Mouse (Mus musculus): ENCODE results near the gene 1700012B09Rik. TPM values are rescaled to one million over a fixed set of nuclear protein-coding genes. Genes with fewer than 3 reads are reported as not detected.

The 1700012B09Rik gene
- polyA plus RNA-seq, 1 experiment from 2014 or later: not detected

DNA sequence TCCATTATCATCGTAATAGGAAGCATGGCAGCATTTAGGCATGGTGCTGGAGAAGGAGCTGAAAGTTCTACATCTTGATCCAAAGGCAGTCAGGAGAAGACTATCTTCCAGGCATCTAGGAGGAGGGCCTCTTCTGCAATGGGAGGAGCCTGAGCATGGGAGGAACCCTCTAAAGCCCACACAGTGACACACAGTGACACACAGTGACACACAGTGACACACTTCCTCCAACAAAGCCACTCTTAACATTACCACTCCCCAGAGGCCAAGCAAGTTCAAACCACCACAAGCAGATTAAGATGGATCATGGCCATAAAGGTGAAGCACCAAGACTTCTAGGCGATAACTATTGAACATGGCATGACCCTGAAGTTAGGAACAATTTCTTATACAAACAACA, 1.2 kb upstream of the 1700012B09Rik start:
- Histone ChIP-seq H3K9ac (ENCODE audit: low read depth, low read length) (no peak overlapping the region), H3K27ac (ENCODE audit: low read depth, low read length) (no peak overlapping the region), H3K4me2 (replicated peaks; ENCODE audit: low read depth, low read length) (no peak overlapping the region), H3K36me3 (ENCODE audit: control insufficient read depth, insufficient read depth, low read length) (no peaks in the 10 kb centered on the region), H3K27me3 (ENCODE audit: control insufficient read depth, insufficient read depth, low read length) (0 out of 2 replicates have a peak, but pooled peaks cover 3% of the 10 kb centered on the region), H3K4me3 (ENCODE audit: low read length) (no peak overlapping the region), H3K9me3 (ENCODE audit: control insufficient read depth, low read length) (no peaks in the 10 kb centered on the region), H3K4me1 (ENCODE audit: control insufficient read depth, insufficient read depth, low read length) (0 out of 2 replicates have a peak, but pooled peaks cover 3% of the 10 kb centered on the region)
- WGBS: 89% methylated on average over 2 of the region's 2 CpGs
- no peak for ATAC-seq (ENCODE audit: low FRiP score, low TSS enrichment)

DNA sequence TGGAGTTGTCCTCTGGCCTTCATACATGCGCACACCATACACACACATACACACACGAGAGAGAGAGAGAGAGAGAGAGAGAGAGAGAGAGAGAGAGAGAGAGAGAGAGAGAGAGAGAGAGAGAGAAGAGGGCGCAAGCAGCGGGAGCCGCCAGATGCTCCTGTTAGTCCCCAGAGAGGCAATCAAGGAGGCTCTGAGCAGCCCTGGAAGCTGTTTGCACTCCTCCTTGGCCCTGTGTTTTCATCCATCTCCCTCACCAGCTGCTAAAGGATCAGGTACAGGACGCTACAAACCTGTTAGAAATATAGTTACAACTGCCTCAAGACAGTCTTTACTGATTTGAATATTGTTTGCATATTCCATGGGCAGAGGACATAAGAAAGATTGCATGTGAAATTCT, 1.0 kb downstream of the 1700012B09Rik start:
- H3K9me3 ChIP-seq (ENCODE audit: control insufficient read depth, low read length): no peaks in the 10 kb centered on the region
- H3K4me3 ChIP-seq (ENCODE audit: low read length): no peak overlapping the region
- no peak overlapping the region for H3K4me2 ChIP-seq (replicated peaks; ENCODE audit: low read depth, low read length)
- no peak for ATAC-seq (ENCODE audit: low FRiP score, low TSS enrichment)
- WGBS: 70% methylated on average over 5 of the region's 6 CpGs
- H3K27ac ChIP-seq (ENCODE audit: low read depth, low read length): no peak overlapping the region
- 0 out of 2 replicates have a peak, but pooled peaks cover 3% of the 10 kb centered on the region for H3K27me3 ChIP-seq (ENCODE audit: control insufficient read depth, insufficient read depth, low read length)
- 0 out of 2 replicates have a peak, but pooled peaks cover 3% of the 10 kb centered on the region for H3K4me1 ChIP-seq (ENCODE audit: control insufficient read depth, insufficient read depth, low read length)
- H3K36me3 ChIP-seq (ENCODE audit: control insufficient read depth, insufficient read depth, low read length): no peaks in the 10 kb centered on the region
- no peak overlapping the region for H3K9ac ChIP-seq (ENCODE audit: low read depth, low read length)

DNA sequence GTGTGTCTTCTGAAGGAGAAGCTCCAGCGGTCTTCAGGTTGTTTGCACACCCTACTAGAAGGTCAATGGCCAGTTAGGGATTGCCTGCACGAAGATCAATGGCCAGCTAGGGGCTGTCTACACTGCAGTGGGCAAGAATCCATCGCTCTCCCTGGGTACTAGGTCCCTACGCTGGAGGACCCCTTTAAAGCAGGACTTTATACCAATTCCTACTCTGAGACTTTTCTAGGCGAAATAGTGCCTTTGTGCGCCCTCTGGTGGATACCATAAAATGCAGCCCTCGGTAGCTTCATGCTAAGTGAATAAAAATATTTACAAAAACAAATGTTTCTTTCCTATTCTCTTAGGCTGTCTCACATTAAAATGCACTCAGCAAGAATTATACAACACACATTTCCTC, 6.1 kb downstream of the 1700012B09Rik start:
- Histone ChIP-seq H3K9me3 (ENCODE audit: control insufficient read depth, low read length) (no peaks in the 10 kb centered on the region), H3K9ac (ENCODE audit: low read depth, low read length) (no peak overlapping the region), H3K4me1 (ENCODE audit: control insufficient read depth, insufficient read depth, low read length) (no peaks in the 10 kb centered on the region), H3K27me3 (ENCODE audit: control insufficient read depth, insufficient read depth, low read length) (no peaks in the 10 kb centered on the region), H3K27ac (ENCODE audit: low read depth, low read length) (no peak overlapping the region), H3K4me2 (replicated peaks; ENCODE audit: low read depth, low read length) (no peak overlapping the region), H3K36me3 (ENCODE audit: control insufficient read depth, insufficient read depth, low read length) (no peaks in the 10 kb centered on the region), H3K4me3 (ENCODE audit: low read length) (no peak overlapping the region)
- WGBS: 28% methylated on average over 7 of the region's 7 CpGs
- ATAC-seq (ENCODE audit: low FRiP score, low TSS enrichment): peak; percentile 60; the same call in 1 of the 2 replicates

DNA sequence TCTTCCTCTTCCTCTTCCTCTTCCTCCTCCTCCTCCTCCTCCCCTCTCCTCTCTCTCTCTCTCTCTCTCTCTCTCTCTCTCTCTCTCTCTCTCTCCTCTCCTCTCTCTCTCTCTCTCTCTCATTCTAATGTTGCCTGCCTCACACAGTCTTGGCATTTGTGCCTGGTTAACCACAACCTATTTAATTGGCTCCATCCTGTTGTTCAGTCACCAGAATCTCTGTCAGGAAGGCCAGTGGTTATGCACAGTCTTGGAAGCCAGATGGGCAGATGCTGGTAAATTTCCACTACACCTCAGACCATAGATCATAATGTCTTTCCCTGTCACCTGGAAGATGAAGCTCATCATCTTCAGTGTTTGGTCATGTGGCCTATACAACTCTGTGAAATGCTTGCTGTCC, 11.6 kb downstream of the 1700012B09Rik start:
- no peak for ATAC-seq (ENCODE audit: low FRiP score, low TSS enrichment)
- H3K9me3 ChIP-seq (ENCODE audit: control insufficient read depth, low read length): no peaks in the 10 kb centered on the region
- no peaks in the 10 kb centered on the region for H3K4me1 ChIP-seq (ENCODE audit: control insufficient read depth, insufficient read depth, low read length)
- H3K27me3 ChIP-seq (ENCODE audit: control insufficient read depth, insufficient read depth, low read length): no peaks in the 10 kb centered on the region
- H3K4me3 ChIP-seq (ENCODE audit: low read length): no peak overlapping the region
- no peak overlapping the region for H3K27ac ChIP-seq (ENCODE audit: low read depth, low read length)
- no peaks in the 10 kb centered on the region for H3K36me3 ChIP-seq (ENCODE audit: control insufficient read depth, insufficient read depth, low read length)
- no peak overlapping the region for H3K9ac ChIP-seq (ENCODE audit: low read depth, low read length)
- no peak overlapping the region for H3K4me2 ChIP-seq (replicated peaks; ENCODE audit: low read depth, low read length)

DNA sequence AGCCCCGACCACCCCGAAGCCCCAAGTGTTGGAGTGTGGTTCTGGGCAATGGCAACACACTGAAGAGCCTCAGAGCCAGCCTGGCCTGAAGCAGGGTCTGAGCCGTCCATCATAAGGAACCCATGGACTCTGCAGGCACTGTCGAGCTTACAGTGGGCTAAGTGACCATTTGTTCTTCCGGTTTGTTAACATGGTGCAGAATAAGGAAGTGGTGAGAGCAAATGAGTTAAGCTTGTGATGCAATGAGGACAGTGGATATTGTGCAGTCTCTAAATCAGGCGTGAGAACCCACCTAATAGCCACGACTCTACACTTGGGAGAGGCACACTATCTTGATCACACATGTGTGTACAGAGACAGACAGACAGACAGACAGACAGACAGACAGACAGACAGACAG, 12.2 kb downstream of the 1700012B09Rik start:
- no peaks in the 10 kb centered on the region for H3K4me1 ChIP-seq (ENCODE audit: control insufficient read depth, insufficient read depth, low read length)
- H3K27me3 ChIP-seq (ENCODE audit: control insufficient read depth, insufficient read depth, low read length): no peaks in the 10 kb centered on the region
- no peak for ATAC-seq (ENCODE audit: low FRiP score, low TSS enrichment)
- no peak overlapping the region for H3K27ac ChIP-seq (ENCODE audit: low read depth, low read length)
- H3K4me2 ChIP-seq (replicated peaks; ENCODE audit: low read depth, low read length): no peak overlapping the region
- H3K36me3 ChIP-seq (ENCODE audit: control insufficient read depth, insufficient read depth, low read length): no peaks in the 10 kb centered on the region
- no peaks in the 10 kb centered on the region for H3K9me3 ChIP-seq (ENCODE audit: control insufficient read depth, low read length)
- no peak overlapping the region for H3K9ac ChIP-seq (ENCODE audit: low read depth, low read length)
- no peak overlapping the region for H3K4me3 ChIP-seq (ENCODE audit: low read length)
- WGBS: 69% methylated on average over 7 of the region's 7 CpGs

DNA sequence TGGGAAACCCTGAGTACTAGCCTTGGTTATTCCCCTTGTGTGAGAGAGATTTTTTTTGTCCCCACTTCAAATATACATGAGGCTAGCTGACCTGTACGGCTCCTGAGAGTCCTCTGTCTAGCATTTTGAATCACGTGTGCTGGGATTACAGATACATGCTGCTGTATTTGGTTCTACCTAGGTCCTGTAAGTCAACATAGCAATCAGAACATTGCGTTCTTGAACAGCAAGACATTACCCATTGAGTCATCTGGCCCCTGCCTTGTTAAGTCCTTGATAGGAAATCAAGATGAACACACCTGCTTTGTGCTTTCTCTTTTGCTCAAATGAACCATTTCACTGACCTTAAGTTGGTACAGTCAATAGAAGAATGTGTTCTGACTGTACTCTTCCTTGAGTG, 16.4 kb downstream of the 1700012B09Rik start:
- Histone ChIP-seq H3K4me3 (ENCODE audit: low read length) (no peak overlapping the region), H3K4me2 (replicated peaks; ENCODE audit: low read depth, low read length) (no peak overlapping the region), H3K36me3 (ENCODE audit: control insufficient read depth, insufficient read depth, low read length) (no peaks in the 10 kb centered on the region), H3K9ac (ENCODE audit: low read depth, low read length) (no peak overlapping the region), H3K27me3 (ENCODE audit: control insufficient read depth, insufficient read depth, low read length) (peaks cover 8% of the 10 kb centered on the region), H3K27ac (ENCODE audit: low read depth, low read length) (no peak overlapping the region), H3K4me1 (ENCODE audit: control insufficient read depth, insufficient read depth, low read length) (peaks cover 7% of the 10 kb centered on the region; the same call in 1 of the 2 replicates), H3K9me3 (ENCODE audit: control insufficient read depth, low read length) (no peaks in the 10 kb centered on the region)
- 86% methylated on average over 3 of the region's 3 CpGs for WGBS
- no peak for ATAC-seq (ENCODE audit: low FRiP score, low TSS enrichment)

DNA sequence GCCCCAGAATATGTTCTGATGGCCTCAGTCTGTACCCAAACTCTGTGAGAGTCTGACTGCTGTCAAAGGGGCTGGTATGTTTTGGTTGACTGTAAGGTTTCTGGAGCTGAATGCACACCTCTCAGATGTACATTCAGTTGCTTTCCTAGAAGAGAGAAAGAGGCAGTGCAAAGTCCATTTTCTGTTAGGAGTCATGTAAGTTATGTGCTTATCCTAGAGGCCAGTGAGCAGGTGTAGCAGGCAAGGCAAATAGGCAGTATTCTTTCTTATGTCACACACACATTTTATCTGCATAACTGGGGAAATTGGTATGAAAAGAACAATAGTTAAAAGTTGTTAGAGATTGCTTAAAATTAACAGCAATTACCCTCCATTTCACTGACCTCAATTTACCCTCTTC, 16.9 kb downstream of the 1700012B09Rik start:
- Histone ChIP-seq H3K27ac (ENCODE audit: low read depth, low read length) (no peak overlapping the region), H3K9me3 (ENCODE audit: control insufficient read depth, low read length) (no peaks in the 10 kb centered on the region), H3K36me3 (ENCODE audit: control insufficient read depth, insufficient read depth, low read length) (no peaks in the 10 kb centered on the region), H3K27me3 (ENCODE audit: control insufficient read depth, insufficient read depth, low read length) (peaks cover 8% of the 10 kb centered on the region), H3K4me1 (ENCODE audit: control insufficient read depth, insufficient read depth, low read length) (peaks cover 7% of the 10 kb centered on the region; the same call in 1 of the 2 replicates), H3K9ac (ENCODE audit: low read depth, low read length) (no peak overlapping the region), H3K4me2 (replicated peaks; ENCODE audit: low read depth, low read length) (no peak overlapping the region), H3K4me3 (ENCODE audit: low read length) (no peak overlapping the region)
- ATAC-seq (ENCODE audit: low FRiP score, low TSS enrichment): no peak

DNA sequence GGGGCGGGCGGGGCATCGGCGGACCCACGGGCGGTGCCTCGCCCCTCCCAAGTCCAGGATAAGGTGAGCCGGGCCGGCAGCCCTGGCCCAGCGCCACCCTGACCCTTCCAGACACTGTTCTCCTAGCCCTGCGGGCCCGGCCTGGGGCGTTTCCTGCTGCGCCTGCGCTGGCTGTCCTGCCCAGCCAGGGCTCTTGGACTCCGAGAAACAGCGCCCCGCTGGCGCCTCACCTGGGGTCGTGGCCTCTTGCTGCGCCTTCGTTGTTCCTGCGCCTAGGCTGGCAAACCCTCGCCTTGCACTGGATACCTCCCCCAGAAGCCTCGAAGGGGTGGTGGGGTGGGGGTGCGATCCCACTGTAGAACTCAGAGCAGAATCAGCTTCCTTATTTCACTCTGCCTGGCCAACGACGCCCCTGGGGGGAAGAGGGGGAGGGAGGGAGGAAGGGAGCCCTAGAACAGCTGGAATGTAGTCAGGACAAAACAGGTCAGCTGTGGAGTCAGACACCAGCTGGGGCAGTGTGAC, 18.8 kb downstream of the 1700012B09Rik start, which contains the start of gene Fut4:
Gene Fut4, minus strand, starts transcription at position 393 of the 522 bp plus-strand sequence.
- peak within 1 kb of the TSS; percentile 92 for H3K4me2 ChIP-seq (replicated peaks; ENCODE audit: low read depth, low read length)
- H3K4me1 ChIP-seq (ENCODE audit: control insufficient read depth, insufficient read depth, low read length): peaks cover 7% of the 10 kb centered on the region; the same call in 1 of the 2 replicates
- peak; percentile 89 for ATAC-seq (ENCODE audit: low FRiP score, low TSS enrichment)
- H3K4me3 ChIP-seq (ENCODE audit: low read length): peak within 1 kb of the TSS; percentile 52
- no peaks in the 10 kb centered on the region for H3K9me3 ChIP-seq (ENCODE audit: control insufficient read depth, low read length)
- H3K27me3 ChIP-seq (ENCODE audit: control insufficient read depth, insufficient read depth, low read length): peaks cover 8% of the 10 kb centered on the region
- peak within 1 kb of the TSS; percentile 73 for H3K9ac ChIP-seq (ENCODE audit: low read depth, low read length)
- H3K27ac ChIP-seq (ENCODE audit: low read depth, low read length): no peak within 1 kb of the TSS
- H3K36me3 ChIP-seq (ENCODE audit: control insufficient read depth, insufficient read depth, low read length): no peaks in the 10 kb centered on the region
- under 1% methylated on average over 22 of the region's 28 CpGs for WGBS

DNA sequence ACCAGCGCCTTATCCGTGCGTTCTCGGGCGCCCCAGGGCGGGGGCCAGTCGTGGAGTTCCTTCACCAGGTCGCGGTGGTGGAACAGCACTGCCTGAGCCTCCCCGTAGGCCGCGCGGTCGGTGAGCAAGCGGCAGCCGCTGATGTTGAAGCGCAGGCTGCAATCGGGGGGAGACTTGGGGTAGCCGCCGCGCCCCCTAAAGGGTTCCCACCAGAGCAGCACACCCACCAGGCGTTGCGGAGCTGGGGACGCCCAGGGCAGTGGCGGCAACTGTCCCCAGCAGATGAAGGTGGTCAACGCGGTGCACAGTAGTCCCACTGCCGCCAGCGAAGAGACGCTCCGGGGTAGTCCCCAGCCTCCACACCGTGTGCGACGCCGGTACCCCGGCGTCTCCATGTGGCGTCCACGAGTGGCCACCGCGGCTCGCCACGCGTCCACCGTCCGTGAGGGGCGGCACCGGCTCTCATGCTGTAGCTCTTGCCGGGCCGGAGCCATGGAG, 19.3 kb downstream of the 1700012B09Rik start:
- H3K4me3 ChIP-seq (ENCODE audit: low read length): peak overlapping the region; percentile 52
- H3K9ac ChIP-seq (ENCODE audit: low read depth, low read length): peak overlapping the region; percentile 73
- peak overlapping the region; percentile 92 for H3K4me2 ChIP-seq (replicated peaks; ENCODE audit: low read depth, low read length)
- H3K36me3 ChIP-seq (ENCODE audit: control insufficient read depth, insufficient read depth, low read length): no peaks in the 10 kb centered on the region
- peaks cover 8% of the 10 kb centered on the region for H3K27me3 ChIP-seq (ENCODE audit: control insufficient read depth, insufficient read depth, low read length)
- ATAC-seq (ENCODE audit: low FRiP score, low TSS enrichment): peak; percentile 90
- no peaks in the 10 kb centered on the region for H3K9me3 ChIP-seq (ENCODE audit: control insufficient read depth, low read length)
- H3K27ac ChIP-seq (ENCODE audit: low read depth, low read length): no peak overlapping the region
- H3K4me1 ChIP-seq (ENCODE audit: control insufficient read depth, insufficient read depth, low read length): peaks cover 7% of the 10 kb centered on the region; the same call in 1 of the 2 replicates
- 1% methylated on average over 50 of the region's 50 CpGs for WGBS
